Mouse (Mus musculus) embryonic facial prominence, embryonic 13.5 days (tissue): ENCODE measurements around the gene Olfr676. TPM values are rescaled to one million over a fixed set of nuclear protein-coding genes. Genes with fewer than 3 reads are reported as not detected.
"Not testable (repeated sequence)": the region's sequence is repeated elsewhere in the genome, so short reads cannot be mapped to it uniquely, and the experiment has no call there.

Source experiments
- ATAC-seq: fragments of 200-750 bp; cut with Nextera tagmentation; 2 replicates; pipeline ENCODE4 v1.8.0; 2017; ENCODE audit warnings: low read depth; ENCODE audit not compliant: insufficient number of reproducible peaks, insufficient read depth, low FRiP score, low TSS enrichment
- H3K27ac ChIP-seq: fragments of 300-500 bp; sonication (generic); 2 replicates; pipeline ENCODE4 v1.5.1; 2015; ENCODE audit warnings: moderate library complexity, mild to moderate bottlenecking, inconsistent platforms
- H3K27me3 ChIP-seq: fragments of 300-500 bp; sonication (generic); 2 replicates; pipeline ENCODE4 v1.6.1; 2015; ENCODE audit warnings: mild to moderate bottlenecking, inconsistent platforms
- H3K36me3 ChIP-seq: fragments of 300-500 bp; sonication (generic); 2 replicates; pipeline ENCODE4 v1.6.1; 2015; ENCODE audit warnings: mild to moderate bottlenecking, inconsistent platforms
- H3K4me1 ChIP-seq: fragments of 300-500 bp; sonication (generic); 2 replicates; pipeline ENCODE4 v1.6.1; 2015; ENCODE audit warnings: inconsistent platforms
- H3K4me2 ChIP-seq: fragments of 300-500 bp; sonication (generic); 2 replicates; pipeline ENCODE4 v1.6.1; 2015; ENCODE audit warnings: moderate library complexity, mild to moderate bottlenecking, inconsistent platforms
- H3K4me3 ChIP-seq: fragments of 300-500 bp; sonication (generic); 2 replicates; pipeline ENCODE4 v1.5.1; 2015; ENCODE audit warnings: mild to moderate bottlenecking, inconsistent platforms
- H3K9ac ChIP-seq: fragments of 300-500 bp; sonication (generic); 2 replicates; pipeline ENCODE4 v1.6.1; 2015; ENCODE audit warnings: mild to moderate bottlenecking, inconsistent platforms
- H3K9me3 ChIP-seq: fragments of 300-500 bp; sonication (generic); 2 replicates; pipeline ENCODE4 v1.6.1; 2016; ENCODE audit warnings: inconsistent platforms
- WGBS: fragments of 180-500 bp; shearing (Covaris S2); methylation state at CpG from one replicate; pipeline ENCODE4 v1.1.7; 2015; ENCODE audit warnings: mixed read lengths; 5-methylcytosine and 5-hydroxymethylcytosine counted together
- polyA plus RNA-seq: library from polyadenylated mRNA; unstranded; fragments of >200 nt; fragmentation: Nextera tagmentation; extraction: Ambion mirVana; gene quantifications from 2 replicates; pipeline ENCODE4 v1.2.1, GENCODE M21; 2015

The Olfr676 gene
- not detected in 2 replicates for polyA plus RNA-seq

GRCm38 (mm10) chr7:105032398-105032797 lies at the start of gene Olfr676:
Olfr676 (plus strand) TSS chr7:105032698.
- no peak for ATAC-seq
- Histone ChIP-seq H3K4me2 (no peak within 1 kb of the TSS), H3K9ac (no peak within 1 kb of the TSS), H3K36me3 (no peaks in the 10 kb centered on the region), H3K27ac (no peak within 1 kb of the TSS), H3K4me1 (0 out of 2 replicates have a peak, but pooled peaks cover 3% of the 10 kb centered on the region), H3K27me3 (no peaks in the 10 kb centered on the region), H3K4me3 (no peak within 1 kb of the TSS), H3K9me3 (no peaks in the 10 kb centered on the region)

GRCm38 (mm10) chr7:105001929-105002328 lies 30.6 kb upstream of the Olfr676 start, which contains the start of gene Olfr672:
Olfr672 (minus strand) TSS chr7:105002029.
- ATAC-seq = no peak
- Histone ChIP-seq H3K9me3 (no peaks in the 10 kb centered on the region), H3K9ac (no peak within 1 kb of the TSS), H3K27me3 (no peaks in the 10 kb centered on the region), H3K4me3 (no peak within 1 kb of the TSS), H3K4me1 (no peaks in the 10 kb centered on the region), H3K4me2 (no peak within 1 kb of the TSS), H3K36me3 (no peaks in the 10 kb centered on the region), H3K27ac (no peak within 1 kb of the TSS)

GRCm38 (mm10) chr7:105022530-105022929 lies 10.0 kb upstream of the Olfr676 start:
- whole genome bisulfite sequencing = 36% methylated on average over 1 of the region's 1 CpGs

GRCm38 (mm10) chr7:105028360-105028759 lies 4.1 kb upstream of the Olfr676 start, which contains the start of gene Olfr675:
Olfr675 (minus strand) TSS chr7:105028460.
- Histone ChIP-seq H3K4me1 (0 out of 2 replicates have a peak, but pooled peaks cover 3% of the 10 kb centered on the region), H3K9ac (no peak within 1 kb of the TSS), H3K27ac (peak within 1 kb of the TSS; percentile 60), H3K4me2 (no peak within 1 kb of the TSS), H3K36me3 (no peaks in the 10 kb centered on the region), H3K27me3 (no peaks in the 10 kb centered on the region), H3K9me3 (no peaks in the 10 kb centered on the region), H3K4me3 (no peak within 1 kb of the TSS)
- WGBS = 35% methylated on average over 1 of the region's 1 CpGs
- ATAC-seq = no peak

More at GRCm38 (mm10) chr7:105022530-105022929, 10.0 kb upstream of the Olfr676 start:
- Histone ChIP-seq H3K36me3 (no peaks in the 10 kb centered on the region), H3K9ac (no peak overlapping the region), H3K9me3 (no peaks in the 10 kb centered on the region), H3K4me1 (no peaks in the 10 kb centered on the region), H3K4me3 (no peak overlapping the region), H3K27ac (no peak overlapping the region), H3K27me3 (no peaks in the 10 kb centered on the region), H3K4me2 (no peak overlapping the region)
- ATAC-seq = no peak

- not testable (repeated sequence) for H3K9ac ChIP-seq, H3K9me3 ChIP-seq, H3K4me3 ChIP-seq, ATAC-seq, H3K4me1 ChIP-seq, H3K36me3 ChIP-seq, H3K27me3 ChIP-seq, H3K27ac ChIP-seq, H3K4me2 ChIP-seq
- 60% methylated on average over 5 of the region's 5 CpGs for WGBS
These were observed 1.3 kb downstream of the Olfr676 start for GRCm38 (mm10) chr7:105033836-105034235.

GRCm38 (mm10) chr7:105058951-105059350 lies 26.5 kb downstream of the Olfr676 start:
- H3K9me3 ChIP-seq = no peaks in the 10 kb centered on the region
- H3K4me1 ChIP-seq = no peaks in the 10 kb centered on the region
- H3K9ac ChIP-seq = no peak overlapping the region
- H3K4me3 ChIP-seq = no peak overlapping the region
- H3K27me3 ChIP-seq = no peaks in the 10 kb centered on the region
- H3K4me2 ChIP-seq = no peak overlapping the region
- no peak for ATAC-seq
- H3K36me3 ChIP-seq = no peaks in the 10 kb centered on the region
- H3K27ac ChIP-seq = no peak overlapping the region

GRCm38 (mm10) chr7:105064175-105064574 lies 31.7 kb downstream of the Olfr676 start, which contains the start of gene Olfr678:
Olfr678 (plus strand) TSS chr7:105064475.
- Histone ChIP-seq H3K36me3 (no peaks in the 10 kb centered on the region), H3K9me3 (no peaks in the 10 kb centered on the region), H3K4me2 (no peak within 1 kb of the TSS), H3K4me3 (no peak within 1 kb of the TSS), H3K27ac (no peak within 1 kb of the TSS), H3K4me1 (no peaks in the 10 kb centered on the region), H3K27me3 (no peaks in the 10 kb centered on the region), H3K9ac (no peak within 1 kb of the TSS)
- WGBS = 89% methylated on average over 1 of the region's 1 CpGs
- ATAC-seq = no peak

- no peak within 1 kb of the TSS for H3K4me2 ChIP-seq
- H3K27ac ChIP-seq = no peak within 1 kb of the TSS
- H3K9me3 ChIP-seq = no peaks in the 10 kb centered on the region
- no peak within 1 kb of the TSS for H3K9ac ChIP-seq
- H3K27me3 ChIP-seq = no peaks in the 10 kb centered on the region
- WGBS = 66% methylated on average over 1 of the region's 1 CpGs
- H3K4me1 ChIP-seq = no peaks in the 10 kb centered on the region
- no peak for ATAC-seq
- no peaks in the 10 kb centered on the region for H3K36me3 ChIP-seq
- H3K4me3 ChIP-seq = no peak within 1 kb of the TSS
These were observed 48.4 kb downstream of the Olfr676 start, which contains the start of gene Olfr679 for GRCm38 (mm10) chr7:105080905-105081304. Olfr679 (plus strand) TSS chr7:105081205.

Other genes with a start within 250 kb of the Olfr676 start
- gene Usp17lb, start 190.1 kb upstream of the Olfr676 start, polyA plus RNA-seq = not detected in 2 replicates
- 0.10 TPM in 1 of 2 replicates, not detected in the other for gene Usp17la, start 175.7 kb upstream of the Olfr676 start, polyA plus RNA-seq
- not detected in 2 replicates for gene Olfr665, start 154.7 kb upstream of the Olfr676 start, polyA plus RNA-seq
- 0.17 TPM in 1 of 2 replicates, not detected in the other for gene Olfr666, start 136.7 kb upstream of the Olfr676 start, polyA plus RNA-seq
- not detected in 2 replicates for gene Olfr667, start 111.2 kb upstream of the Olfr676 start, polyA plus RNA-seq
- gene Olfr668, start 104.6 kb upstream of the Olfr676 start, polyA plus RNA-seq = not detected in 2 replicates
- not detected in 2 replicates for gene Olfr669, start 98.5 kb upstream of the Olfr676 start, polyA plus RNA-seq
- gene Olfr670, start 70.1 kb upstream of the Olfr676 start, polyA plus RNA-seq = not detected in 2 replicates
- not detected in 2 replicates for gene Olfr671, start 53.6 kb upstream of the Olfr676 start, polyA plus RNA-seq
- gene Olfr672, start 30.7 kb upstream of the Olfr676 start, polyA plus RNA-seq = 0.21 TPM in 1 of 2 replicates, not detected in the other
- gene Olfr675, start 4.2 kb upstream of the Olfr676 start, polyA plus RNA-seq = not detected in 2 replicates
- gene Olfr677, start 18.7 kb downstream of the Olfr676 start, polyA plus RNA-seq = not detected in 2 replicates
- gene Olfr678, start 31.8 kb downstream of the Olfr676 start, polyA plus RNA-seq = 0.08 TPM in 1 of 2 replicates, not detected in the other
- 0.45 TPM in 1 of 2 replicates, not detected in the other for gene Olfr679, start 48.5 kb downstream of the Olfr676 start, polyA plus RNA-seq
- not detected in 2 replicates for gene Olfr680-ps1, start 60.1 kb downstream of the Olfr676 start, polyA plus RNA-seq
- not detected in 2 replicates for gene Olfr681, start 84.1 kb downstream of the Olfr676 start, polyA plus RNA-seq
- 0.27 TPM in 1 of 2 replicates, not detected in the other for gene Olfr683, start 114.3 kb downstream of the Olfr676 start, polyA plus RNA-seq
- not detected in 2 replicates for gene Olfr684, start 131.0 kb downstream of the Olfr676 start, polyA plus RNA-seq
- gene Olfr685, start 153.3 kb downstream of the Olfr676 start, polyA plus RNA-seq = 0.13 TPM in 1 of 2 replicates, not detected in the other
- not detected in 2 replicates for gene Olfr686, start 174.8 kb downstream of the Olfr676 start, polyA plus RNA-seq